In genomic region chr15:31224135-31224761, GRCm38 (mm10) we compare ENCODE assay signal across 8 mouse cellular contexts. TPM values are rescaled to one million over a fixed set of nuclear protein-coding genes. Genes with fewer than 3 reads are reported as not detected.
DNase-seq lines count a peak whose midpoint lies in the region; ATAC-seq lines count a peak whose summit lies in the region.

Gene Dap, plus strand, starts transcription at chr15:31224314.

- ATAC-seq in hindbrain, embryonic 16.5 days: peak; percentile 99

- H3K9ac ChIP-seq in hindbrain, embryonic 16.5 days (ENCODE audit: low read depth, low read length): peak within 1 kb of the TSS; percentile 94

- H3K9me3 ChIP-seq in hindbrain, embryonic 16.5 days (ENCODE audit: control insufficient read depth, low read length): no peaks in the 10 kb centered on the region

- H3K4me3 ChIP-seq in hindbrain, embryonic 16.5 days (ENCODE audit: low read length): peak within 1 kb of the TSS; percentile 85
- peak within 1 kb of the TSS; percentile 53 for H3K4me3 ChIP-seq in macrophage (ENCODE audit: inconsistent target)

- DNase-seq in WW6 (ENCODE audit: low read depth, low spot score): peak; percentile 89
- peak; percentile 94 to 99 for DNase-seq in cerebellum, postnatal 4 days (ENCODE audit: low spot score in 2 of 2)
- DNase-seq in gastrocnemius, adult 18-20 months (ENCODE audit: low spot score): peak; percentile 96
- peak; percentile 96 to 98 for DNase-seq in left cerebral cortex, adult 18-20 months (ENCODE audit: low spot score in 2 of 2)
- peak; percentile 98 for DNase-seq in right cerebral cortex, adult 18-20 months
- DNase-seq in urinary bladder, postnatal 10 days (ENCODE audit: low spot score): peak; percentile 89

- peaks cover 20% of the 10 kb centered on the region; the same call in 1 of the 2 replicates for H3K79me2 ChIP-seq in macrophage (ENCODE audit: inconsistent target)

- peak within 1 kb of the TSS; percentile 89 for H3K4me2 ChIP-seq in hindbrain, embryonic 16.5 days (ENCODE audit: low read length)

- H3K36me3 ChIP-seq in hindbrain, embryonic 16.5 days (ENCODE audit: control insufficient read depth, insufficient read depth, low read length): no peaks in the 10 kb centered on the region
- H3K36me3 ChIP-seq in macrophage (ENCODE audit: inconsistent target): no peaks in the 10 kb centered on the region

- H3K27ac ChIP-seq in hindbrain, embryonic 16.5 days (ENCODE audit: low read depth, low read length): peak within 1 kb of the TSS; percentile 85
- peak within 1 kb of the TSS; percentile 50 for H3K27ac ChIP-seq in macrophage

- WGBS in hindbrain, embryonic 16.5 days: 0% methylated on average over 55 of the region's 67 CpGs
- WGBS in macrophage (ENCODE audit: missing documents): under 1% methylated on average over 67 of the region's 67 CpGs

- H3K4me1 ChIP-seq in hindbrain, embryonic 16.5 days (ENCODE audit: control insufficient read depth, insufficient read depth, low read depth, low read length): peaks cover 11% of the 10 kb centered on the region

- no peaks in the 10 kb centered on the region; the same call in 1 of the 2 replicates for H3K27me3 ChIP-seq in hindbrain, embryonic 16.5 days (replicated peaks; ENCODE audit: control insufficient read depth, insufficient read depth, low read length)

RNA-seq across cellular contexts. Expression of gene Dap, which starts in this region (rescaled TPM):
- 1 to 10 TPM; 8.5 to 8.9 TPM for total RNA-seq in gastrocnemius, adult 18-20 months (2021)
- polyA plus RNA-seq in hindbrain, embryonic 16.5 days (2015; fragmentation: Nextera tagmentation; extraction: Ambion mirVana): 20.9 and 24.8 TPM in 2 replicates
- total RNA-seq in left cerebral cortex, adult 18-20 months (2021): 1 to 10 TPM; 5.8 to 8.1 TPM
- total RNA-seq in macrophage (2018; cell fraction: chromatin; rRNA removed): 10 to 100 TPM in 1 of 26 experiments, 1 to 10 TPM in 24, under 1 TPM in 1; 0.99 to 25.5 (median 2.9) TPM
- total RNA-seq in macrophage (2018; cell fraction: cytosol; rRNA removed): 100 to 1,000 TPM in 8 of 26 experiments, 10 to 100 TPM in 18; 66.5 to 122 (median 89.9) TPM
- 10 to 100 TPM in 24 of 26 experiments, 1 to 10 TPM in 2; 9.0 to 24.2 (median 16.5) TPM for total RNA-seq in macrophage (2018; cell fraction: nucleus; rRNA removed)
- 97.6 to 279 TPM (median 108 TPM) in 3 replicates for polyA plus RNA-seq in macrophage (2018)

Comparison
In these comparisons a context has a peak if more than half of its experiments do, and no peak if none do; other contexts are left out.
1. Peak in every context shown above with its lines: DNase-seq, ATAC-seq, H3K4me3 ChIP-seq and H3K27ac ChIP-seq.